Mouse (Mus musculus) testis, postnatal 14 days (tissue): ENCODE measurements around the gene Pou2f3.
"Not testable (repeated sequence)": the region's sequence is repeated elsewhere in the genome, so short reads cannot be mapped to it uniquely, and the experiment has no call there.

Source experiments
- DNase-seq: peaks from one replicate; pipeline ENCODE4 v3.0.0; 2021; ENCODE audit warnings: low spot score

The Pou2f3 gene

DNA sequence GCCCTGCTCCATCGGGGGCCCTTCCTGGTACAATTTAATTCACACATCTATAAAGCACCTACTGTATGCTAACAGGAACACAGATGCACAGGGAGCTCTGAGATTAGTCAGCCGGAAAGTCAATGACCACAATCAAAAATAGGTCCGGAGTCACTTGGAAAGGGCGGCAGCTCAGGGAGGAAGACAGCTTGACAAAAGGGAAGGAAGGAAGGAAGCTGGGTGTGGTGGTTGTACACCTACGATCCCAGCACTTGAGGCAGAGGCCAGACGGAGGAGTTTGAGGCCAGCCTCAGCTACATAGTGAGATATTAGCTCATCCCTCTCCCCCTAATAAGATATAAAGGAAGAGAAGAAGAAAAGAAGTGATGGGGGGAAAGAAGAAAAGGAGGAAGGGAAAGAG lies 54.2 kb downstream of the Pou2f3 start:
- DNase-seq = no peak

DNA sequence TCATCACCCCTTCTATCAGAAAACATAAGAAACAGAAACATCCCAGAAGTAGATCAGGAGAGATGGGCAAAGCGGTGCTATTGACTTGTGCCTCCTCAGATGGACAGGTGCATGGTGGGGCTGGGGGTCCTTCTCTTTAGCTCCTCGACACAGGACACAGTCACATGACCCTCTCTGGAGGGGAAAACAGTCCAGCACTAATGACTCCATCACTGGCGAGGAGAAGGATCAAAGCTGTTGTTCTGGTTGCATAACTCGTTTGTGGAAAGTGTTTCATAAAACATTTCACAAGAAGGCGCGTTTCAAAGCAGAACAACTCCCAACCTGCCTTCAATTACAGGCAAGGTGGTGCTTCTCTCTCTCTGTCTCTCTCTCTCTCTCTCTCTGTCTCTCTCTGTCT lies 58.4 kb downstream of the Pou2f3 start:
- no peak for DNase-seq

DNA sequence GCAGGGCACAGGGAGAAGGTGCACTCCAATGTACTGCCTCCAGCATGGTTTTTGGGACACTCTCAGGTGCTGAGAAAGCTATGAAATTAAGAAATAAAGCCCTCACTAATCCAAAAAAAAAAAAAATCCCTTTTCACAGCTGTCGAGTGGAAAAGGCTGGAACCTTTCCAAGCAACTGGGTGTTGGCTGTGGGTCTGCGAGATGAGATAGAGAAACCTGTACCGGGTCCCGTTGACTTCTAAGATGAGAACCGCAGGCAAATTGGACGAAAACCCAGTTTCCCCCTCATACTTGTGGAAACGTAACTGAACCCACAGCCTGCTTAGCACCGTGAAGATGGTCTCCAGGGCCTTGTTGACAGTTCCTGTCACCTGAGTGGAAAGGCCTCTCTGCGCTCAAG lies 59.2 kb downstream of the Pou2f3 start:
- DNase-seq = no peak

DNA sequence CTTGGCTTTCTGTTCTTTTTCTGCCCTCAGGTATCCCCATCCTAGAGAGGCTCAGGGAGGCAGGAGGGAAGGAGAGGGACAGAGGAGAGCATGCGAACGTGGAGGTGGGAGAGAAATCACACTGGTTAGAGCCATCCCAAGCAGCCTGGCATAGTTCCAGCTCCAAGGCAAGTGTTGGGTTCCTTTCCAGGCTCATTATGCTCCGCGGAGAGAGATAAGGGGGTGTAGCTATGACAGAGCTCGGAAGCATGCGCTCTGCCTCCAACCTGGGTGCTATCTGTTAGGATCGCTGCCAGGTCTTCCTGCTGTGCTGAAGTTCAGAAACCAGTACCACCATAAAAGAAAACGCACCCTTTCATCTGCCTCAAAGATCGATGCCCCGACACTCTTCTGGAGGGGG lies 60.1 kb downstream of the Pou2f3 start:
- peak; percentile 26 for DNase-seq

DNA sequence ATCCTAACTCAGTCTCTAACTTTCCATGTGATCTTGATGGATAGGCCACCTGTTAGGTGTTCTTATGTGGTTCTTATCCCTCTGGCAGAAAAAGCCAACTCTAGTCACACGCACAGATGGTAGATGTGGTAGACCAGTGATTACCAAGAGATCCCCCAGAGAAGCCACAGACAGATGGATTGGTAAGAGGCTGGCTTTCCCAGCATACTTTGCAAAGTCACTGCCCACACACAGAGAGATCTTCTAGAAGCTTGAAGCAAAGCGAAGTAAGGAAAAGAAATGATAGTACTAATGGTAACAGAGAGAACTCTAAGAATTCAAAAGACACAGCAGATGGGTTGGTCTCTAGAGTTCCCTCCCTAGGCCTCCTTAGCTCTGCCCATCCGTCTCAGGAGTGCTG lies 60.7 kb downstream of the Pou2f3 start:
- DNase-seq = no peak

DNA sequence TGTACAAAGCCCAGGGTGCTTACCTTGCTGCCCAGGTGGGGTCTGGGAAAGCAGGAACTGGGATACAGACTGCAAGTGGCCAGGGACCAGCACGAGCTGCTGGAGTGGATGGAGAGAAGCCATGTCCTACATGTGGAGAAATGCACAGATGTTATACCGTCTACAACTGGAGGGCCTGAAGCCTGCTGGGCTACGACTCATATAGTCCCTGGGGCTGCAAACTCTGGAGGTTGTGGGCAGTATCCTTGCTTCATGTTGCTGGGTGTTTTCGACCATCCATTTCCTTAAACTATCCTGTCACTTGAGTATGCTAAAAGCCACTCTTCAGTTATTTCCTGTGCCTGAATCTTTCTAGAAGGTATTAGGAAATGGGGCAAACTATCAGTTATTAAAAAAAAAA lies 65.0 kb downstream of the Pou2f3 start:
- DNase-seq = no peak

DNA sequence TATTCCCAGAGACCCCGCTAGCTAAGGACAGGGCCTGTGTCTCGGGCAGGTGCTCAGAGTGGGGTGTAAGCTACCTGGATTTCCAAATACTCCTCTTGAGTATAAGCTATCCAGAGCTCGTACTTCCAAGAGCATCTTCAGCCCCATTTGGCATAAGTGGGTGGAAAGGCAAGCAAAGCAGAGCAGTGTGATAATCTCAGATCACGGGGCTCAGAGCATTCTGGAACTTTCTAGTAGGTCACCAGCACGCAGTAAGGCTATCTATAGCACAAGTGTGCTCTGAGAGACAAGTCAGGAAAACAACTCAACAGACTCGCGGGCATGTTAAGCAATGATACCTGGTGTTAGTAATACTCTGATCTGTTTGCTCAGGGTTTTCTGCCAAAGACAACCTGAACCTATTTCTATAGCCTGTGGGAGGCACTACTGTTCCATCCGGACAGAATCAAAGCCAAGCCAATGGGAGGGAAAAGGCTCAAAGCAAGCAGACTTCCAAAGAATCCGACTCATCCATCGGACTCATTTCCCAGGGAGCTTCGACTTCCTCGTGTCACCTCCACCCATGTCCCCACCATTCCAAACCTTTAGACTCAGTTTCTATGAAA lies 65.9 kb downstream of the Pou2f3 start:
- no peak for DNase-seq

DNA sequence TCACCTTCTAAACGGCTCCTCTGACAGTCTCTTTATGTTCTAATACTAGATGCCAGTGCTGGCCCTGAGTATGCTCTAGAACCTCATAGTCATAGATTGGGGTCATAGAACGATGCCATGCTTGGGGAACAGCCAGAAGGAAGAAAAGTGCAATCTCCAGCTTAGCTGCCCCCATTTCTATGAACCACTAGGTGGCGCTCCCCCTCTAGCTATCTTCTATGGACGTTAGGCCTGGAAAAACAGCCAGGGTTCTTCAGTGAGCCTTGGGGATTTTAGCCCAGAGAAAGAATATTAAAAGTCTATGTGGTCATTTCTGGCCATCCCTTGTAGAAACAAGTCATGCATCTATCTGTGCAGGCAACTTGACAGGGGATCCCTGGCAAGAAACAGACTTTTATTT lies 68.3 kb downstream of the Pou2f3 start:
- peak; percentile 39 for DNase-seq

DNA sequence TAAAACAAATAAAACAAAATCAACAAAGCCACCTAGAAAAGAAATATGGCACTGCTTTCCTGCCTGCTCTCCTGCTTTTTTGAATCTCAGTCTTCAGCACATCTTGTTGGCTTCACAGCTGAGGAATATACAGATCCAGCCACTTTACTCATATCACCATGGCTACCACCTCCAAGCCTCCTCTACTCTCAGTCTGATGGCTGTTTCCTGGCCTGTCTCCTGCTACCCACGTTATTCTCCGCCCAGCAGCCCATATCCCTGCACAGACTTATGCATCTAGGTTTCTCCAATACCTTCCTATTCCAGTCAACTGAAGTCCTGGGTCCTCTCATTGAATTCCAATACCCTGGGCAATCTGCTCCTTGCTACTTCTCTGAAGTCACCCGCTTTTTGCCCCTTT lies 76.6 kb downstream of the Pou2f3 start:
- DNase-seq = no peak

DNA sequence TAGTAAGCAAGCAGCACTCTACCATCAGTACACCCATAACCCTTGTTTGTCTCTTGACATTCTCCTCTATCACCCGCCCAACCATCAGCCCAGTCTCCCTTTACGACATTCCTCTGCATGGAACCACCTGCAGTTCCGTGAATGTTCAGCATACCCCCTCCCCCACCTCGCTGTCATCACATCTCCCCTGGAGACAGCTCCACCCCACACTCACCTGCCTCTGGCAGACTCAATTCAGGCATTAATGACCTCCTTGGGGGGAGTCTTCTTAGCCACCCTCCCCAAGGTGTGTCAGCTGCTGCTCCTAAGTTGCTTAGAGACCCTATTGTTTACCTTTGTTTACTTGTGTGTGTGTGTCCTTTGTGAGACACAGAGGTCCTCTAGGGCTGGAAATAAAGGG lies 77.8 kb downstream of the Pou2f3 start:
- DNase-seq = no peak

DNA sequence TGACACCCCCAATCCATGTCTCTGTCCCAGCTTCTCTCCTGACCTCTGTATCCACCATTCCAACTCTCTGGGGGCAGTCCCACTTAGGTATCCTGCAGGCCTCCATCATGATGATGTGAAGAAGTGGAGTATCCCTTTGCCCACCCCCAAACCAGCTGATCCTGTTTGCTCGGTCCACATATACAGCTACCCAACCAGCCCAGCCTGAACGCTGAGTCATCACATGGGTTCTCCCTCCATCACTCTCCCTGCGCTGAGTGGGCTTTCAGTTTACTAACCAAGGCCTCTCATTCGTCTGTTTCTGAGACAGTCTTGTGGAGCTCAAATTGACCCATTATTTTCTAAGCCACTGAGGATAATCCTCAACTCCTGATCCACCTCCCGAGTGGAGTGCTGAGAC lies 78.2 kb downstream of the Pou2f3 start:
- DNase-seq = no peak

DNA sequence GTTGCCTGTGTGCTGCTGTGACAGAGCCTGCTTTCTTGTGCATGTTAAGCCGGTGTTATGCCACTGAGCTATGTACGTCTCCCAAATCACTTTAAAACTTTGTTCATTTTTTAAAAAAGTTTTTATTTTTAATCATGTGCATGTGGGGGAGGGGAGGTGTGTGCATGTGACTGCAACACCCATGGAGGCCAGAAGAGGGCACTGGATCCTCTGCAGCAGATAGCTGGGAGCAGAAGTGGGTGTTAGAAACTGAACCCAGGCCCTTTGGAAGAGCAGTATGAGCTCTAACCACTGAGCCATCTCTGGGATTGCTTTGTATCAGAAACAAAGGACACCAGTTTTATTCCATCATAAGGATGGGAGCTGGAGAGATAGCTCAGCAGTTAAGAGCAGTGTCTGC lies 79.5 kb downstream of the Pou2f3 start:
- no peak for DNase-seq

DNA sequence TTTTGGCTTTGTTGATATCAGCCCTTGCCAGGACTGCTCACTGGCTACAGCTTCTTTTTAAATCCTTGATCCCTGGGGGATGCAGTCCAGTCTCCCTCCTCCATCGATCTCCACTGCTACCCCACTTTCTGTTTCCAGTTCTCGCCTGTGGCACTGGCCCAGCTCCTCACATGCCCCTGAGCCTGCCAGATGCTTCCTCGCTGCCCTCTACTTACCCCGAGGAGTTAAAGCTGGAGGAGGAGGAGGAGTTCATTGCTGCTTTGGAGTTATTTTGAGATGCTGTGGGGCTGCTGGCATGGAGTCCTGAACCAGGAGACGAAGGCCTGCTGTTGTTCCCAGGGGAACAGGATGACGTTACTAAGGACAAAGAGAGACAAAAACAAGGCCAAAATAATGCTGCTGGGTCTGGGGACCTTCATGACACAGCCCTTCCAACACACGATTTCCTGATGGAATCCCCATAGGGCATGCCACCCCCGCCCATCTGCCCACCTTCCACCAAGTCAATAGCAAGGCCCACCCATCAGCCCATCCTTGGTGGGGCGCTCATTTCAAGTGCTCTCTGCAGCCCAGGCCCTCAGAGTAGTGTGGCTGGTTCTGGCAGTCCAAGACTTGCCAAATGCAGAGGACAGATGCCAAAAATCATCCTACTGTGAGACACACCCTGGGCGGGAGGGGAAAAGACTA lies 82.9 kb downstream of the Pou2f3 start:
- no peak for DNase-seq

DNA sequence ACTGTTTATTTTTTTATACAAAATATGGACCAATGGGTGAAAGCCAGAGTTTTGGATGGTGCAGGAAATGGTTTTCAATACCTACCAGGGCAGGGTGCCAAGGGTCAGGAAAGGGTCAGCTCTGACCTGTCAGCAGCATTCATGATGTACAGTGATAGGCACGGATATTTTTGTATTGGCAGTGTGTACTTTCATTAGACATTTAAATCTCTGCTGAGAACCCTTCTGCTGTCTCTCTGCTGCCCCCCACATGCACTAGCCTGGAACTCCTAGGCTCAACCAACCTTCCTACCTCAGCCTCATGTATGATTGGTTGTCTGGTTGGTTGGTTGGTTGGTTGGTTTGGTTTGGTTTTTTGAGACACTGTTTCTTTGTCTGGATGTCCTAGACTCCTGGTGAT lies 87.8 kb downstream of the Pou2f3 start:
- no peak for DNase-seq

DNA sequence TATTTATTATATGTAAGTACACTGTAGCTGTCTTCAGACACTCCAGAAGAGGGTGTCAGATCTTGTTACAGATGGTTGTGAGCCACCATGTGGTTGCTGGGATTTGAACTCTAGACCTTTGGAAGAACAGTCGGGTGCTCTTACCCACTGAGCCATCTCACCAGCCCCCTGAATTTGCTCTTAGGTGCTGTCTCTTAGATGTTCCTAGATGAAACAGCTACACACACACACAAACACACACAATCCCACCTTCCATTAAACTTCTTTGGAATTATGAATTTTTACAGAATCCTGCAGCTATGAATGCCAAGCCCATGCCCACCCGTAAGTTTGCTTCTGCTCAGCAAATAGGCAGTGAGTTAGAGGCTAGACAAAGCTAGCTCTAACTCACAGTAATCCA lies 88.2 kb downstream of the Pou2f3 start:
- DNase-seq = not testable (repeated sequence)

DNA sequence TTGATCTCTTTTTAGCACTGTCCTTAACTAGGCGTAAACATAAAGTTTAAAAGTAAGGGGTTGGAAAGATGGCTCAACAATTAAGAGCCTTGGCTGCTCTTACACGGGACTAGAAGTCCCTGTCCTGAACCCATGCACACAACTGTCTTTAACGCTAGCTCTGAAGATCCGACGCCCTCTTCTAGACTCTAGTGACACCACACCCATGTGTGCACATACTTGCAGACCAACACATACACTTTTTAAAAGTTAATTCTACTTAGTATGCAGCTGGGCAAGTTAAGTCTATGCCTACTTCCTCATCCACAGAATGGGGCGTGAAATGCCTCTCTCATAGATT lies 93.2 kb downstream of the Pou2f3 start:
- no peak for DNase-seq

DNA sequence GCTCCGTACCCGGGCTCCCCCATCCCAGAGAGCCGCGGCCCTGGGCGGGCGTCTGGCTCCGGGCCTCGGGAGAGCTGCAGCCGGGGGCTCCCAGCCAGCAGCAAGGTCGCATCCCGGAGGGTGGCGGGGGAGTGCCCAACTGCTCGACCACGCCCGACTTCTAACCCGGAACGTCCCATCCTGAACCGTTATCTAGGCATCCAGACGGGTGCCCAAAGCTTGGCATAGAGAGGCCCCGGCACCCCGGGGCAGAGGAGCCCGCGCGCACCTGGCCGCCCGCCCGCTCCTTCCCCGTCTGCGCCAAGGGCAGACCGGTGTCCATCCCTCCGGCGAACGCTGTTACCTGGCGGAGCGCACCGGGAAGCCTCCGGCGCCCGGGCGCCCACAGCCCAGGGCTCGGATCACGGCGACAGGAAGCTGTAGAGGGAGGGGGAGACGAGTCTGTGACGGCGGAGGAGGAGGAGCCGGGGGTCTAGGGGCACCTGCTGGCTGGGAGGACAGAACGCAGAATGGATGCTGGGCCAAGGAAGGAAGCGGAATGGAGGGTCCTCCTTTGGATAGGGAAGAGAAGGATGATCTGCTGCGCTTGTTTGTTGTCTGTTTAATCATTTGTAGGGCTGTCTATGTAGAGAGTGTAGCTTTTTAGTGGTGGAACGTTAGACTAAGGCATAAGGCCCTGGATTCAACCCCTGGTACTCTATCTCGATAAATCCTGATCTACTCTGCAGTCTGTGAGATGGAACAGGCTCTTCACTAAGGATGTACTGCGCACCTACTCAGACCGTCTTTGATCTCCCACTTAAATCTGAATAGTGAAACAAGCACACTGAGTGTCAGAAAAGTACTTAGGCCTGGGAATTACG lies 93.8 kb downstream of the Pou2f3 start, which contains the start of gene Tmem136:
Gene Tmem136 (minus strand): TSS at position 437 of the 863 bp plus-strand sequence.
- DNase-seq = peak; percentile 31

DNA sequence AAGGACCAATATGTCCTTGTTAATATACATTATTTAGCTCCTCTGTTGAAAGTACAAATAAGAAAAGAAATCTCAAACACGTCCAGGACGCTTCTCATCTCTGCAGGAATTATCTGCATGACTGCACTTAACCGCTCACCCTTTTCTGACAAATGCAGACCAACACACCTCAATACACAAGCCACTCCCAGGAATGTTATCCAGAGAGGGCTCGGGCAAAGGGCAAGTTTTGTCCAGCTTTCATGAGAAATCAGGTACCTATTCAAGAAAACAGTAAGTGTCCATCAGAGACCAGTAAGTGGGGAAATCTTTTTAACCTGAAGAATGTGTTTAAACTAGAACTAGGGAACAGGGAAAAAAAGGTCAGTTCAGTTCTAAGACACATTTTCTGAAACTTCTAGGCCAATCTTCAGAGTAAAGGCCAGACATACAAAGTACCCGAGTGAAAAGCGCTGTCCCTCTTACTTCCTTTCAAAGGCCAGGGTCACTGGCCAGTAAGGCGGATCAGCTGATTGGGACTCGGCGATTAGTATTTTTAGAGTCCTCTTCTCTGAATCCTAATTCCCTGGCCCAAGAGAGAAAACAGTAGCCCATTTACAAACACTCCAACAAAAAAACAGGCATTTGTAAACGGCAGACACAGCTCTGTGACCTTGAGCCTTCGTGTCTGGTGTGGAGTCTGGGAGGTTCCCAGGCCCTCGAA lies 94.6 kb downstream of the Pou2f3 start:
- no peak for DNase-seq

DNA sequence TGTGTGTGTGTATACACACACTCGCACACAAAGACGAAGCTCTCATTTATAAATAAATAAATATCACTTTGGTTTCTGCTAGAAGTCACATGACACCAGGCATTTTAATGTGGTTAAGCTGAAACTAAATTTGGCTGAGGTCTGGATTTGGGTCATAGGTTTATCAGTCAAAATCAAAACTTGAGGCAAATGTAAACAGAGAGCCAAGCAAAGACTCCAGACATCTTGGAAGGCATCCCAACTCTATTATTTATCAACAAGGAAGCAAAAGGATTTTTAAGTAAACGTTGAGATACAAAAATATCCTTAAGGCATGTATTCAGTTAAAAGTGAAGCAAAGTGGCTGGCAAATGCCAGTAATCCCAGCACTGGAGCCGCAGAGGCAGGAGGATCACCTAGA lies 95.3 kb downstream of the Pou2f3 start:
- DNase-seq = no peak

DNA sequence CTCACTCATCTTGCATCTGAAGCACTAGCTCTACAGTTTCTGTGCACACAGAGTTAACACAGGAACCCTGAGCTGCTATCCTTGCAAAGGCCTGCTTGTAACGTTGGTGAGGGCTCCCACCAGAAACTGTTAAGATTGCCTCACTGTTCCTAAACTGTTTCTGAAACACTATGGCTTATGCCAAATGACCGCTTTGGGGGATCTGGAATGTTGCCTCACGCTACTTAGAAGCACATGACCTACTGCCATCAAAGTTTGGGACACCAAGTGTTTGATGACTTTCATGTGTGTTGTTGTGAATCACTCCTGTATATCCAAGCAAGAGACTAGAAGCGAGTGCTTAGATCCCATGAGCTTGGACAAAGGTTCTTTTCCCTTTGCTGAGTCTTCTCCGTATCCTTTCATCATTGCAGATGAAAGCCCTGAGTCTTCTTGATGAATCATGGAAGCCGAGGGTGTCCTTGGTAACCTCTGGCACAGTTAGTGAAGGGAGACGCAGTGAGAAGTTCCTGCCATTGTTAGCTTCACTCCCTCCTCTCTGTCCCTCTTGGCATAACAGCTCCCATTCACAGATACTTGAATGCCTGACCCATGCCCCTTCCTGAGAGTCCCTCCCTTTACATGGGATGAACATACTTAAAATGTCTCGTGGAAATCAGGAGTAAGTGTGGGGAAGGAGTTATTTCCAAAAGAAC lies 99.7 kb downstream of the Pou2f3 start:
- no peak for DNase-seq

DNA sequence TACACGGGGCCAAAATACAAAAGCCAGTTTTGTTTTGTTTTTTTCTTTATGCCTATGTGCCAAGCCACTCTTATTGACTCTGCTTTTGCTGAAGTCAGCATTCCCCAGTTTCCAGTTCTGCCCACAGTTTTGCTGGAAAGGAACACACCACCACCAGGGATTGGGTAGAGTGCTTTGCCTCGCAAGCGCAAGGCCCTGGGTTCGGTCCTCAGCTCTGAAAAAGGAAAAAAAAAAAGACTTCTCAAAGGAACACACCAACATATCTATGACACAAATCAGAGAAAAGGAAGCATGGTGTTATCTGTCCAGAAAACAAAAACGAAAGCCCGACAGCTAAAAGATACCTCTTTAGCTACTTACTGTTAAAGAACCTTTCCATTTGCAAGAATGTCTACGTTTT lies 101.0 kb downstream of the Pou2f3 start:
- DNase-seq = no peak

DNA sequence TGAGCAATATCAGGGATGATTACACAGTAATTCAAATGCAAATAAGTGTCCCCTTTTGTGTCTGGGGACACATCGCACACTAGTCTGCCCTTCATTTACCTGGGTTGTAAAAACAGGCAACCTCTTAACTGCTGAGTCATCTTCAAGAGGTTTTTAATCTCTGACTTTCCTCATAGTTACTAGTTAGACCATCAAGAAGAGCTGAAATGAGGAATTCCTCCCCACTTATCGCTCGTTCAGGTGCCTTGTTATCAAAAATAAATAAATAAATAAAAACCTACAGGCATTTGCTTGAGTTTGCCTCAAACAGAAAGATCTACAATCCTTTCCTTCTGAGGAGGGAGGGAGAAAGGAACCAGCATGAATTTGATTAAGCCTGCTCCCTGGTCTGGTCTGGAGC lies 101.4 kb downstream of the Pou2f3 start:
- DNase-seq = no peak
